Comparison of ENCODE assay signal across 11 mouse cellular contexts in the genomic region with DNA sequence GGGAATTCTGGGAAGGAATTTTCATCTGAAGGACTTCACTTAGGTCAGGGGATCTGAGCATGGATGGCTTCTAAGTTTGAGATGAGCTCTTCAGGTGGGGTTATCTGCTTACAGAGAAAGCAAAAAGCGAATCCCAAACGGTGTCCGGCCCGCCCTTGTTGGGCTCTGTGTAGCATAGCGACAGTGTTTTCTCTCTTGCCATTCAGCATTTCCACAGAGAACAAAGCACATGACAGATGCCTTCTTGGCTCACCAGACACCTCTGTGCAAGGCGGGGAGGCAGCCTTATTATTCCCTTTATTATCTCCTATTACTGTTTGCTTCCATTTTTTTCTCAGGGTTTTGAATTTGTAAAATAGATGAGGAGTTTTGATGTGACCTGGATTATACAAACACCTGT.
DNase-seq lines count a peak whose midpoint lies in the region; ATAC-seq lines count a peak whose summit lies in the region.
"Had no signal": no experiment of that assay in that cellular context is flagged by ENCODE, and none has a peak within 500 bp of the region (broad histone marks: within the 10 kb centered on the region; RNA-seq: fewer than 3 reads in every experiment).

No protein-coding gene starts in this region.

- no peak overlapping the region for H3K27ac ChIP-seq in neural tube, embryonic 11.5 days (ENCODE audit: low read depth, low read length)
- H3K27ac ChIP-seq in hindbrain, embryonic 12.5 days: no peak overlapping the region
- peak overlapping the region; percentile 36 for H3K27ac ChIP-seq in midbrain, embryonic 15.5 days
- no peak overlapping the region for H3K27ac ChIP-seq in intestine, embryonic 15.5 days
- H3K27ac ChIP-seq: embryonic facial prominence, embryonic 10.5 days had no signal

- DNase-seq in neural tube, embryonic 11.5 days (ENCODE audit: low spot score): no peak
- DNase-seq in neural tube, embryonic 10.5 days (ENCODE audit: extremely low spot score, low spot score): no peak
- DNase-seq in thymus, postnatal 36 days: no peak
- DNase-seq: adrenal gland, adult 2 months; cerebellum, adult 8-10 months had no signal

- H3K9me3 ChIP-seq in neural tube, embryonic 11.5 days (ENCODE audit: control insufficient read depth, low read length): no peaks in the 10 kb centered on the region
- H3K9me3 ChIP-seq in hindbrain, embryonic 12.5 days (replicated peaks): no peaks in the 10 kb centered on the region
- H3K9me3 ChIP-seq in midbrain, embryonic 15.5 days: no peaks in the 10 kb centered on the region
- no peaks in the 10 kb centered on the region for H3K9me3 ChIP-seq in intestine, embryonic 15.5 days
- H3K9me3 ChIP-seq: embryonic facial prominence, embryonic 10.5 days had no signal

- no peak overlapping the region for H3K9ac ChIP-seq in neural tube, embryonic 11.5 days (ENCODE audit: low read length)
- no peak overlapping the region for H3K9ac ChIP-seq in hindbrain, embryonic 12.5 days
- H3K9ac ChIP-seq in midbrain, embryonic 15.5 days: no peak overlapping the region
- H3K9ac ChIP-seq in intestine, embryonic 15.5 days: no peak overlapping the region

- no peak overlapping the region for H3K4me3 ChIP-seq in neural tube, embryonic 11.5 days (ENCODE audit: low read depth, low read length)
- H3K4me3 ChIP-seq in hindbrain, embryonic 12.5 days: no peak overlapping the region
- no peak overlapping the region for H3K4me3 ChIP-seq in midbrain, embryonic 15.5 days
- no peak overlapping the region for H3K4me3 ChIP-seq in intestine, embryonic 15.5 days (replicated peaks)
- H3K4me3 ChIP-seq: embryonic facial prominence, embryonic 10.5 days had no signal

- no peak overlapping the region for H3K4me2 ChIP-seq in neural tube, embryonic 11.5 days (ENCODE audit: low read depth)
- no peak overlapping the region for H3K4me2 ChIP-seq in hindbrain, embryonic 12.5 days (replicated peaks)
- H3K4me2 ChIP-seq in midbrain, embryonic 15.5 days: no peak overlapping the region
- H3K4me2 ChIP-seq in intestine, embryonic 15.5 days (replicated peaks): no peak overlapping the region

- peak; percentile 68 for ATAC-seq in neural tube, embryonic 11.5 days (ENCODE audit: insufficient read depth, low FRiP score, low TSS enrichment)
- ATAC-seq in hindbrain, embryonic 12.5 days (ENCODE audit: low FRiP score): peak; percentile 83
- ATAC-seq in midbrain, embryonic 15.5 days (replicated peaks): peak; percentile 76; the same call in 1 of the 2 replicates
- ATAC-seq in megakaryocyte-erythroid progenitor cell, adult 5-6 weeks (replicated peaks; ENCODE audit: low FRiP score, low TSS enrichment, poor library complexity, severe bottlenecking): no peak
- no peak for ATAC-seq in intestine, embryonic 15.5 days

- no peaks in the 10 kb centered on the region for H3K27me3 ChIP-seq in neural tube, embryonic 11.5 days (ENCODE audit: control insufficient read depth, insufficient read depth, low read length)
- no peaks in the 10 kb centered on the region for H3K27me3 ChIP-seq in hindbrain, embryonic 12.5 days
- H3K27me3 ChIP-seq in midbrain, embryonic 15.5 days (replicated peaks): no peaks in the 10 kb centered on the region
- no peaks in the 10 kb centered on the region for H3K27me3 ChIP-seq in intestine, embryonic 15.5 days (replicated peaks)

- no peaks in the 10 kb centered on the region for H3K36me3 ChIP-seq in neural tube, embryonic 11.5 days (ENCODE audit: control insufficient read depth, insufficient read depth, low read length)
- no peaks in the 10 kb centered on the region for H3K36me3 ChIP-seq in hindbrain, embryonic 12.5 days
- no peaks in the 10 kb centered on the region for H3K36me3 ChIP-seq in midbrain, embryonic 15.5 days (replicated peaks)
- no peaks in the 10 kb centered on the region for H3K36me3 ChIP-seq in intestine, embryonic 15.5 days
- H3K36me3 ChIP-seq: embryonic facial prominence, embryonic 10.5 days; G1E had no signal

- WGBS in neural tube, embryonic 11.5 days: 69% methylated on average over 6 of the region's 6 CpGs
- WGBS in hindbrain, embryonic 12.5 days: 33% methylated on average over 6 of the region's 6 CpGs
- WGBS in midbrain, embryonic 15.5 days: 34% methylated on average over 6 of the region's 6 CpGs
- 94% methylated on average over 6 of the region's 6 CpGs for WGBS in intestine, embryonic 15.5 days

- no peaks in the 10 kb centered on the region for H3K4me1 ChIP-seq in neural tube, embryonic 11.5 days (ENCODE audit: control insufficient read depth, insufficient read depth, low read length)
- peaks cover 7% of the 10 kb centered on the region for H3K4me1 ChIP-seq in hindbrain, embryonic 12.5 days
- H3K4me1 ChIP-seq in midbrain, embryonic 15.5 days: peaks cover 9% of the 10 kb centered on the region
- no peaks in the 10 kb centered on the region for H3K4me1 ChIP-seq in intestine, embryonic 15.5 days (replicated peaks)
- H3K4me1 ChIP-seq: embryonic facial prominence, embryonic 10.5 days had no signal

Comparison
In these comparisons a context has a peak if more than half of its experiments do, and no peak if none do; other contexts are left out.
1. ATAC-seq: peak in neural tube, embryonic 11.5 days (single experiment), hindbrain, embryonic 12.5 days (single experiment) and midbrain, embryonic 15.5 days (single experiment); none in megakaryocyte-erythroid progenitor cell, adult 5-6 weeks (single experiment) and intestine, embryonic 15.5 days (single experiment).